Mouse (Mus musculus): ENCODE measurements at regions not wholly inside any gene's neighbourhood (a gene's known extent, or its start where the extent isn't known, plus 50 kb on each side); places are given as distances from the start of the nearest gene placed in this dataset.

DNA sequence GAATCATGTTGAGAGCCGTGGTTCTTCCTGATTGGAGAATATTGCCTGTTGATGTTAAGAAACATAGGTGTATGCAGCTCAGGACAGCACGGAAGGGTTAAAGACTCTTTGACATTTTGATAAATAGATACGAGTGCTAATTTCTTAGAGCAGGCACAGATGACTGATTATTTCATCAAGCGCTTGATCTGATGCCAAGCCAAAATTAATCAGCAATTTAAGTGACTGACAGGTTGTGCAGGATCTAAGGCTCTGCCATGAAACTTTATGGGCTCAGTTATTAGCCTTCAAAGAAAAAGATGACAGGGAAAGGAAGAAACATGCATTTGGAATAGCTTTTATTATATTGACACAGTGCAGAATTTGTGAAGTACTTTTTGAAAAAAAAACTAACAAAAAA lies 157.2 kb upstream of the Gje1 start:
- no peak for DNase-seq

DNA sequence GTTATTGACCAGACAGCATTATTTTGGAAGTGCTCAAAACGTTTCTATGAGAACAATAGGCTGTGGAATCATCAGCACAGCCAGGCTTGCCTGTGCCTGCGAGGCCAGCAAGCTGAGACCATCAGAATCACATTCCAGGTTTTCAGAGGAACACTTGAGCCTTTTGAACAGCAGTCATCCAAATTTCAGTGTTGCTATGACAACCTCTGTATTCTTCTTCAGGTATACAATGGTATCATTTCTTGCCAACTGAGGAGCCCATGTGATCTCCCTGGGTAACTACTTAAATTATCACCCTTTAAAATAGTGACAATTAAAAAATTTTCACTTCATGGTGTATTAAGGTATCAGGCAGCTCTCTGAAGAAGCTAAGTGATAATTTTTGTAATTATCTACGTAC lies 143.2 kb upstream of the Gje1 start:
- no peak for DNase-seq

DNA sequence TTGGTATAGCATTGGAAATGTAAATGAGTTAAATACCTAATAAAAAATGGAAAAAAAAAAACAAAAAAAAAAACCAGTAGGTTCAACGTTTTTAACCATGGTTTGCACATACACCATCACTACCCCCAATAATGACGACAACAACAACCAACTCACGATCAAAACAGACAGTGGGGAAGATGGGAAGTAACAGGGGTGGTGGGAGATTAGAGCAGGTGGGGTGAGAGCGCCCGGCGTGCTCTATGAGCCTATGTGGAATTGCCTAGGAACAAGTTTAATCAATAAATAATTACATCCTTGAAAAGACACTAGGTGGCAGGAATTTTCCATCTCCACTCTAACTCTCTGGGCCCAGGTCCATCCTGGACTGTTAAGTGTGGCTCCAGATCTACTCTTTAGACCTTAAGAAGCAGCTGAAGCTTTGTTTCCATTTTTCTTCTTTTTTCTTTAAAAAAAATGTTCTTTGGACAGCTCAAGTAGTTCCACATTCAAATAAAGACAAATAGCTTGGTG lies 142.2 kb upstream of the Gje1 start:
- no peak for DNase-seq

DNA sequence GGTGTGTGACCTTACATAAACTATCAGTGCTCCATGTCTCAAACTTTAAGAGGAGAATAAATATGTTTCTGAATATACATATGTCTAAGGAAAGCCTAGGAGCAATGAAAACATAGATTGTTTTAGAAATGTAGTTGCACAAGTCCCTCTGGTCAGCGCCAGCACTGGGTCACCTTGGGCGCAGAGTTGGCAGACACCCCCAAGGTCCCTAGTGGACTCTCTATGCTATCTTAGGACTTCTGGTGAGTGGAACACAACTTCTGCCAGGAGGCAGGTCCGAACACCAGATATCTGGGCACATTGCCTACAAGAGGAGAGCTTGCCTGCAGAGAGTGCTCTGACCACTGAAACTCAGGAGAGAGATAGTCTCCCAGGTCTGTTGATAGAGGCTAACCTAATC lies 128.6 kb upstream of the Gje1 start:
- DNase-seq = peak in 1 of 2 experiments; percentile 34

DNA sequence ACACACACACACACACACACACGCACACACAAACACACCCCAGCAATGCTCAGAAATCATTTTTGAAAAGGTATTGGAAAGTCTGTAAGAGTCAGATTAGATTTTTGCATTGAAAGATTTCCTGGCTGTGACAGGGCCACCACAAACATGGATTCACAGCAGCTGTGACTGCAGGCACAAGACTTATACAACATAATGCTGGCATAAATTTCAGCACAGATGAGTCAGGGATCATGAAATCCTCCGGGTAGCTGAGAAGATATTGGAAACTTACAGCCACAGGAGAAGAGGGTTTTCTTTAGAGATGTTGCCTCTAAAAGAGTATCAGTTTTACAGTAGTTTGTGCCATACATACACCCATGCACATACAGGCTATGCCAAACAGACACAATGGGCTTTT lies 127.0 kb upstream of the Gje1 start:
- no peak for DNase-seq

All from kidney, postnatal 25 days (tissue).